Mouse (Mus musculus) layer of hippocampus, adult 18-20 months (tissue): ENCODE measurements around the gene Rnf220. TPM values are rescaled to one million over a fixed set of nuclear protein-coding genes. Genes with fewer than 3 reads are reported as not detected.
"Not testable (repeated sequence)": the region's sequence is repeated elsewhere in the genome, so short reads cannot be mapped to it uniquely, and the experiment has no call there.

Experiments
- DNase-seq, 2 experiments: peaks; one replicate each; pipeline ENCODE4 v3.0.0; 2022; ENCODE audit warnings: low spot score in 2 of 2
- total RNA-seq, 2 experiments: library from RNA; stranded (reverse); gene quantifications; 2 replicates each; pipeline ENCODE4 v1.2.3; 2021

Gene Rnf220
- total RNA-seq, 2 experiments from 2014 or later, result 188 to 194 TPM

GRCm38 (mm10) chr4:117277687-117278086 is 219.2 kb downstream of the Rnf220 start:
- DNase-seq, result no peak

- DNase-seq, result peak in 1 of 2 experiments; percentile 66
Observed at GRCm38 (mm10) chr4:117277021-117277420, 219.8 kb downstream of the Rnf220 start.

GRCm38 (mm10) chr4:117276281-117276711 is 220.6 kb downstream of the Rnf220 start:
- no peak for DNase-seq

- no peak for DNase-seq
Observed at GRCm38 (mm10) chr4:117274720-117275119, 222.1 kb downstream of the Rnf220 start.

- DNase-seq, result no peak
Observed at GRCm38 (mm10) chr4:117272459-117272858, 224.4 kb downstream of the Rnf220 start.

GRCm38 (mm10) chr4:117270278-117270677 is 226.6 kb downstream of the Rnf220 start:
- peak; percentile 63 to 83 for DNase-seq

- DNase-seq, result no peak
Observed at GRCm38 (mm10) chr4:117267831-117268437, 228.9 kb downstream of the Rnf220 start.

- peak; percentile 69 to 92 for DNase-seq
Observed at GRCm38 (mm10) chr4:117267284-117267683, 229.6 kb downstream of the Rnf220 start.

GRCm38 (mm10) chr4:117262987-117263386 is 233.9 kb downstream of the Rnf220 start:
- no peak for DNase-seq

- no peak for DNase-seq
Observed at GRCm38 (mm10) chr4:117262101-117262913, 234.5 kb downstream of the Rnf220 start.

- no peak for DNase-seq
Observed at GRCm38 (mm10) chr4:117261222-117261621, 235.6 kb downstream of the Rnf220 start.

- not testable (repeated sequence) for DNase-seq
Observed at GRCm38 (mm10) chr4:117259909-117260308, 236.9 kb downstream of the Rnf220 start.

GRCm38 (mm10) chr4:117254672-117255071 is 242.2 kb downstream of the Rnf220 start:
- no peak for DNase-seq

GRCm38 (mm10) chr4:117254017-117254627 is 242.7 kb downstream of the Rnf220 start:
- DNase-seq, result no peak

GRCm38 (mm10) chr4:117253218-117254016 is 243.4 kb downstream of the Rnf220 start:
- no peak for DNase-seq

- DNase-seq, result no peak
Observed at GRCm38 (mm10) chr4:117252755-117253154, 244.1 kb downstream of the Rnf220 start.

GRCm38 (mm10) chr4:117252351-117252750 is 244.5 kb downstream of the Rnf220 start:
- no peak for DNase-seq

- DNase-seq, result peak; percentile 67 to 77
Observed at GRCm38 (mm10) chr4:117251801-117252316, 245.0 kb downstream of the Rnf220 start, which contains the start of the genes Tmem53 and Armh1. Gene Tmem53 (plus strand): TSS chr4:117251951. Gene Armh1 (minus strand): TSS chr4:117252125.

GRCm38 (mm10) chr4:117250982-117251381 is 245.9 kb downstream of the Rnf220 start:
- no peak for DNase-seq

GRCm38 (mm10) chr4:117240867-117241266 is 256.0 kb downstream of the Rnf220 start:
- DNase-seq, result no peak

GRCm38 (mm10) chr4:117239153-117239552 is 257.7 kb downstream of the Rnf220 start:
- DNase-seq, result no peak
